Mouse (Mus musculus): ENCODE data around the gene Dnajc2.

- TF ChIP-seq CTCF (conservative IDR thresholded peaks at IDR 0.05; ENCODE audit: insufficient read depth, insufficient read length, low read depth, low read length) (no peak), POLR2A (IDR thresholded peaks at IDR 0.05; ENCODE audit: low read depth, low read length) (no peak)
Observed at GRCm38 (mm10) chr5:21739881-21740280, 45.2 kb downstream of the Dnajc2 start.

All from kidney, adult 2 months (tissue).